Mouse (Mus musculus) natural killer cell, adult 2 months (primary cell): ENCODE measurements around the gene H2-DMa.

Source experiments
- DNase-seq, 2 experiments: peaks; one replicate each; pipeline ENCODE4 v3.0.0; 2022; ENCODE audit warnings: low spot score in 2 of 2

The H2-DMa gene

GRCm38 (mm10) chr17:34152923-34153322, 33.6 kb downstream of the H2-DMa start, which contains the start of gene H2-DMb1:
Gene H2-DMb1 (plus strand): TSS chr17:34153072.
- DNase-seq: peak; percentile 56 to 73

- no peak for DNase-seq
These were observed 36.2 kb downstream of the H2-DMa start for GRCm38 (mm10) chr17:34155534-34155933.

- peak in 1 of 2 experiments; percentile 29 for DNase-seq
These were observed 45.0 kb downstream of the H2-DMa start for GRCm38 (mm10) chr17:34164202-34164895.

- DNase-seq: peak in 1 of 2 experiments; percentile 42
These were observed 45.8 kb downstream of the H2-DMa start for GRCm38 (mm10) chr17:34165033-34165730.

- peak; percentile 60 to 71 for DNase-seq
These were observed 49.9 kb downstream of the H2-DMa start for GRCm38 (mm10) chr17:34169279-34169678.

- no peak for DNase-seq
These were observed 51.1 kb downstream of the H2-DMa start for GRCm38 (mm10) chr17:34170487-34170876.

GRCm38 (mm10) chr17:34170877-34171498, 51.6 kb downstream of the H2-DMa start:
- DNase-seq: peak; percentile 79 to 89

- no peak for DNase-seq
These were observed 53.2 kb downstream of the H2-DMa start for GRCm38 (mm10) chr17:34172528-34172927.

GRCm38 (mm10) chr17:34174075-34174474, 54.7 kb downstream of the H2-DMa start:
- DNase-seq: peak in 1 of 2 experiments; percentile 40

GRCm38 (mm10) chr17:34177179-34177578, 57.8 kb downstream of the H2-DMa start:
- DNase-seq: peak in 1 of 2 experiments; percentile 39

- no peak for DNase-seq
These were observed 59.7 kb downstream of the H2-DMa start for GRCm38 (mm10) chr17:34179019-34179418.

- peak; percentile 28 to 60 for DNase-seq
These were observed 60.8 kb downstream of the H2-DMa start for GRCm38 (mm10) chr17:34179913-34180859.

- no peak for DNase-seq
These were observed 64.4 kb downstream of the H2-DMa start for GRCm38 (mm10) chr17:34183564-34184219.

- DNase-seq: no peak
These were observed 66.2 kb downstream of the H2-DMa start for GRCm38 (mm10) chr17:34185526-34185925.

GRCm38 (mm10) chr17:34186885-34187260, 67.5 kb downstream of the H2-DMa start:
- no peak for DNase-seq

- DNase-seq: peak; percentile 98
These were observed 68.0 kb downstream of the H2-DMa start, which contains the start of the genes Tap1 and Psmb9 for GRCm38 (mm10) chr17:34187261-34187916. Gene Tap1 (plus strand): TSS chr17:34187553. Gene Psmb9 (minus strand): TSS chr17:34187764.

GRCm38 (mm10) chr17:34188010-34188409, 68.7 kb downstream of the H2-DMa start:
- DNase-seq: peak in 1 of 2 experiments; percentile 22
